Mouse (Mus musculus) bone marrow macrophage, adult 2 months (primary cell): ENCODE data around the gene Csf3r.

Source experiments
- CTCF ChIP-seq: IDR thresholded peaks from 2 replicates; pipeline ENCODE4 v1.5.1; 2012; ENCODE audit warnings: low read depth, mild to moderate bottlenecking, low read length, moderate library complexity
- POLR2A ChIP-seq: IDR thresholded peaks from 2 replicates; pipeline ENCODE4 v1.6.1; 2012; ENCODE audit warnings: mild to moderate bottlenecking, low read depth, low read length, borderline replicate concordance

- TF ChIP-seq POLR2A = no peak
- no peak for TF ChIP-seq CTCF
Measured at GRCm38 (mm10) chr4:126090101-126090847, 65.9 kb downstream of the Csf3r start.
